Mouse (Mus musculus): ENCODE results near the gene Ttc41. TPM values are rescaled to one million over a fixed set of nuclear protein-coding genes. Genes with fewer than 3 reads are reported as not detected.
"Not testable (repeated sequence)": the region's sequence is repeated elsewhere in the genome, so short reads cannot be mapped to it uniquely, and the experiment has no call there.

Gene Ttc41
- 2.0 and 2.2 TPM in 2 replicates for total RNA-seq (2014; rRNA removed)
- 1.4 and 1.5 TPM in 2 replicates for polyA plus RNA-seq (2015; fragmentation: Nextera tagmentation; extraction: Ambion mirVana)

DNA sequence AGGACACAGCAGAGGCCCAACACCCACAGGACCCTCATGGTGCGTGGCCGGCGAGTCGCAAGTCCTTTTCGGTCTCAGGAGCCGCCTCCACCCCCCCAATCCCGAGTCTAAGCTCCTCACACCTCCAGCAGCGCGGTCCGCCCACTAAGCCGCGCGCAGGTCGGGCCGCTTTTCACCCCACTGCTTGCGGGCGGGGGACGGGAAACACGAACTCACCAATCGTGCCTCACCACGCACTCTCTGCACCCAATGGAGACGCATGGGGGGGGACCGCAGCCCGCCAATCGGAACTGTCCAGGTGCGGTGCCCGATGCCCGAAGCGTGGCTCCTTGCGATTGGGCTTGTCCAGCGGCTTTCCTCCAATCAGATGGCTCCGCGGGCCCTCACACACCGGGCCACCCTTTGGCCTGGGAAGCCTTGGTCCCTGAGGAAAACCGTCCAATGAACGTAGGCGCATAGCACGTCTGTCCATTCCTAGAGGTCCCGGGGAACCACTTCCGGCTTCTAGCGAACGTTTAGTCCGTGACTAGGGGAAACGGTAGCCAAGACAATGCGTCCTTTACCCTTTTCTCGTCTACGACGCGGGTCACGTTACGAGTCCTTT, at the start of gene Ttc41, which contains the start of gene Hsp90b1:
Gene Ttc41, plus strand, starts transcription at position 494 of the 604 bp plus-strand sequence.
Gene Hsp90b1, minus strand, starts transcription at position 192 of the 604 bp plus-strand sequence.
- H3K4me3 ChIP-seq (ENCODE audit: low read length): peak within 1 kb of the TSS; percentile 90
- peak within 1 kb of the TSS; percentile 95 for H3K27ac ChIP-seq
- ATAC-seq (peak; percentile 98), DNase-seq (ENCODE audit: low spot score) (peak; percentile 100)
- peak within 1 kb of the TSS; percentile 89 for H3K9ac ChIP-seq (replicated peaks; ENCODE audit: low read length)
- peak within 1 kb of the TSS; percentile 96 for H3K4me2 ChIP-seq (ENCODE audit: low read depth, low read length)
- WGBS: under 1% methylated on average over 51 of the region's 51 CpGs
- H3K9me3 ChIP-seq (ENCODE audit: low read length): no peaks in the 10 kb centered on the region
- TF ChIP-seq CTCF (IDR thresholded peaks at IDR 0.05; ENCODE audit: low read depth): no peak
- peaks cover 15% of the 10 kb centered on the region for H3K4me1 ChIP-seq (ENCODE audit: insufficient read depth, low read length)
- H3K27me3 ChIP-seq (ENCODE audit: insufficient read depth, low read length): no peaks in the 10 kb centered on the region
- H3K36me3 ChIP-seq (ENCODE audit: insufficient read depth, low read length): peaks cover 27% of the 10 kb centered on the region; the same call in 1 of the 2 replicates

DNA sequence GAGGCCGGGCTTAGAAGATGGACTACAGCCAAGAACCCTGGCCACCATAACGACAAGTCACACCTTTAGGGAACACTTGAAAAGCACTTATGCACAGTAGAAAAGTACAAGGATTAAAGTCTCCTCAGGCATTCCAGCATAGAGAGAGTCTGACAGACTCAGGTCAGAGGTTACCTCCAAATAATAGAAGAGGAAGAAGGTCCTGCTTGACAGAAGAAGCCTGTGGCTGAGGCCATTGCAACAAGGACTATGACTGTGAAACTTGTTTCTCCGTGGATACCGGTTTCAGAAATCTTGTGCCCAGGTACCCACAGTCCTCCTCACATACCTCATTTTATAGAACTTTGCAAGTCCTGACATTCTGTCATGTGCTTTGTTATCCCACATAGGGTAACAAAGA, 35.1 kb upstream of the Ttc41 start:
- WGBS: 78% methylated on average over 4 of the region's 4 CpGs
- not testable (repeated sequence) for H3K9ac ChIP-seq (replicated peaks; ENCODE audit: low read length); H3K4me3 ChIP-seq (ENCODE audit: low read length); H3K36me3 ChIP-seq (ENCODE audit: insufficient read depth, low read length); H3K9me3 ChIP-seq (ENCODE audit: low read length); DNase-seq (ENCODE audit: low spot score); H3K4me2 ChIP-seq (ENCODE audit: low read depth, low read length); H3K27ac ChIP-seq; H3K4me1 ChIP-seq (ENCODE audit: insufficient read depth, low read length); ATAC-seq; H3K27me3 ChIP-seq (ENCODE audit: insufficient read depth, low read length)

DNA sequence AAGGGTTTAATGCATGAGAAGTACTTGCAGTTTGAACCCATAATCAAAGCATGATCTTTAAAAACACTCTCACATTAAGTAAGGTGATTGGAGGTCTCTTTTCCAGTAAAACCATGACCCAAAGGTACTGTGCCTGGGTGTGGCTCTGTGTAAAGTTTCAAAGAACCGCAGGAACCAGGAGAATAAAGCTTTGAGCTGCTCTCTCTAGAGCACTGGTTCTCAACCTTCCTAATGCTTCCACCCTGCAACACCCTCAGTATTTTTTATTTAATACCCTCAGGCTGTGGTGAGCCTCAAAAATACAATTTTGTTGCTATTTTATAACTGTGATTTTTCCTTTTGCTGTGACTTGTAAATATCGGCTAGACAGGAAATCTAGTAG, 20.8 kb upstream of the Ttc41 start:
- 29% methylated on average over 2 of the region's 2 CpGs for WGBS

DNA sequence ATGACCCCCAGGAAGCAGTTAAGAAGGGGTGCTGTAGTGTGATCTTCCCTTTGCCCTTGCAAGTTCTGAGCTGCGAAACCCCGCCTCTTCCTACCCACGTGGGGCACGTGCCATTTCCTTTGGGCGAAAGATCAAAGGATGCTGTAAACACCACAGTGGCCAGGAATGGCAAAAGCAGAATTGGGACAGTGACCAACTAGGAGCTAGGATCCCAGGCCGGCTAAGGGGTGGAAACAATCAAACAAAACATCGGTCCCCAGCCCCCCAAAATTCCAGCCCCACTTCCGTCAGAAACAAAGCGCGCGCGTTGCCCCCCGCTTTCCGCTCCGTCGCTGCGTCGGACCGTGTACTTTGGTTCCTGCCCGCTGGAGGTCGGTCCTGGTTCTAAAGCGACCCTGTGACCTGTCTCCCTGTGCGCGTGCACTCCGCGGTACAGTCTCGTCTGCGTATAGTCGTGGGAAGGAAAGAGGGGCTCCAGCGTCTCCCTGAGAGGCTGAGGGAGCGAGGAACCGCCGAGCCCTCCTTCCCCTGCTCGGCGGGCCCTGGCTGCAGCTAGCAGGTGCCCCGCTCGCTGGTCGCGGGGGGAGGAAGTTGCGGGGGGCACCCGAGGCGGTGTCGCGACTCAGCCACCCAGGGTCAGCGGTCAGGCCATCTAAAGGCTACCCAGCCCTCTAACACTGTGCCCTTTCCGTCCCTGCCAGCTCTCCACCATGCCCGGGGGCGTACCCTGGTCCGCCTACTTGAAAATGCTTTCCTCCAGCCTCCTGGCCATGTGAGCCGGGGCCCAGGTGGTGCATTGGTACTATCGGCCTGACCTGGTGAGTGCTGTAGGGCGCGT, 20.2 kb upstream of the Ttc41 start:
- under 1% methylated on average over 51 of the region's 53 CpGs for WGBS
- peak overlapping the region; percentile 42 for H3K4me3 ChIP-seq (ENCODE audit: low read length)
- TF ChIP-seq CTCF (IDR thresholded peaks at IDR 0.05; ENCODE audit: low read depth): peak; percentile 29
- peak overlapping the region; percentile 66 for H3K4me2 ChIP-seq (ENCODE audit: low read depth, low read length)
- H3K36me3 ChIP-seq (ENCODE audit: insufficient read depth, low read length); H3K9me3 ChIP-seq (ENCODE audit: low read length); H3K4me1 ChIP-seq (ENCODE audit: insufficient read depth, low read length); H3K27me3 ChIP-seq (ENCODE audit: insufficient read depth, low read length): not testable (repeated sequence)
- peak; percentile 97 for ATAC-seq
- H3K9ac ChIP-seq (replicated peaks; ENCODE audit: low read length): peak overlapping the region; percentile 56
- DNase-seq (ENCODE audit: low spot score): peak; percentile 84
- peak overlapping the region; percentile 57 for H3K27ac ChIP-seq

More for the DNA sequence above, 20.8 kb upstream of the Ttc41 start:
- H3K4me3 ChIP-seq (ENCODE audit: low read length): peak overlapping the region; percentile 42
- not testable (repeated sequence) for H3K4me1 ChIP-seq (ENCODE audit: insufficient read depth, low read length); DNase-seq (ENCODE audit: low spot score); H3K9me3 ChIP-seq (ENCODE audit: low read length); H3K36me3 ChIP-seq (ENCODE audit: insufficient read depth, low read length); H3K27me3 ChIP-seq (ENCODE audit: insufficient read depth, low read length)
- ATAC-seq: peak; percentile 66
- H3K9ac ChIP-seq (replicated peaks; ENCODE audit: low read length): peak overlapping the region; percentile 56; the same call in 1 of the 2 replicates
- H3K4me2 ChIP-seq (ENCODE audit: low read depth, low read length): peak overlapping the region; percentile 66
- peak overlapping the region; percentile 57; the same call in 1 of the 2 replicates for H3K27ac ChIP-seq

DNA sequence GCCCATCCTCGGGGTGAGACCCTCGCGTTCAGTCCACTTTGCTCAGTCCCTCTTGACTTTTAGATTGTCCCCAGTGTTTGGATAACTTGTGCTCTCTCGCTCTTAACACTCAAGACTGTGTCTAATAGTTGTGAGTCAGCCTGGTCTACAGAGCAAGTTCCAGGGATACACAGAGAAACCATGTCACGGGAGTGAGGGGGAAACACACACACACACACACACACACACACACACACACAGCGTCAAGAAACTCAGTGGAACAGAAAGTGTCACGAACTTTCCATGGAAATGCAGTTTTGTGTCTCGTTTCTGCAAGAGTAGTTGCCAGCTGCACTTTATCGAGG, 19.6 kb upstream of the Ttc41 start:
- 22% methylated on average over 9 of the region's 9 CpGs for WGBS

DNA sequence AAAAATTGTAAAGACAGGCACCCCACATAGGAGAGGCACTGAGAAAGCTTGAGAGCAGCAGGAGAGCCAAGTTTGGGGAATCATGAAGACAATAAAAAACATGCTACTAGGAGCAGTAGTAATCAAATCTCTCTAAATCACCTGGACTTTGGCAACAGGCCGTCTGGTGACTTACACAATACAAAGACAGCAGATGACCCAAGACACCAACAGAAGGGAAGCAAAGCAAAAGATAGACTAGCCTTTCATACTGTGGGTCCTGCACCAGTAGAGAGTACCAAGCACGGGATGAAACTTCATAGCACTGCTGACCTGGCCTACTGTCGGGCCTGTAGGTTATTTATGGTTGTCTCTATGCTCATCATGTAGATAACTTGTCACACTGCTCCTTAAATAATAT, 5.4 kb upstream of the Ttc41 start:
- Histone ChIP-seq H3K36me3 (ENCODE audit: insufficient read depth, low read length) (peaks cover 54% of the 10 kb centered on the region), H3K27me3 (ENCODE audit: insufficient read depth, low read length) (no peaks in the 10 kb centered on the region), H3K4me3 (ENCODE audit: low read length) (no peak overlapping the region), H3K9ac (replicated peaks; ENCODE audit: low read length) (no peak overlapping the region), H3K4me1 (ENCODE audit: insufficient read depth, low read length) (peaks cover 15% of the 10 kb centered on the region), H3K4me2 (ENCODE audit: low read depth, low read length) (no peak overlapping the region), H3K9me3 (ENCODE audit: low read length) (no peaks in the 10 kb centered on the region), H3K27ac (no peak overlapping the region)
- DNase-seq (ENCODE audit: low spot score) (no peak), ATAC-seq (no peak)
- no peak for TF ChIP-seq CTCF (IDR thresholded peaks at IDR 0.05; ENCODE audit: low read depth)
- 72% methylated on average over 3 of the region's 3 CpGs for WGBS

More for the DNA sequence above, 19.6 kb upstream of the Ttc41 start:
- not testable (repeated sequence) for H3K27ac ChIP-seq; H3K27me3 ChIP-seq (ENCODE audit: insufficient read depth, low read length); H3K4me1 ChIP-seq (ENCODE audit: insufficient read depth, low read length); H3K36me3 ChIP-seq (ENCODE audit: insufficient read depth, low read length); H3K9me3 ChIP-seq (ENCODE audit: low read length); DNase-seq (ENCODE audit: low spot score)
- Histone ChIP-seq H3K9ac (replicated peaks; ENCODE audit: low read length) (peak overlapping the region; percentile 56), H3K4me2 (ENCODE audit: low read depth, low read length) (peak overlapping the region; percentile 66), H3K4me3 (ENCODE audit: low read length) (peak overlapping the region; percentile 42)
- peak; percentile 4; the same call in 1 of the 2 replicates for ATAC-seq

DNA sequence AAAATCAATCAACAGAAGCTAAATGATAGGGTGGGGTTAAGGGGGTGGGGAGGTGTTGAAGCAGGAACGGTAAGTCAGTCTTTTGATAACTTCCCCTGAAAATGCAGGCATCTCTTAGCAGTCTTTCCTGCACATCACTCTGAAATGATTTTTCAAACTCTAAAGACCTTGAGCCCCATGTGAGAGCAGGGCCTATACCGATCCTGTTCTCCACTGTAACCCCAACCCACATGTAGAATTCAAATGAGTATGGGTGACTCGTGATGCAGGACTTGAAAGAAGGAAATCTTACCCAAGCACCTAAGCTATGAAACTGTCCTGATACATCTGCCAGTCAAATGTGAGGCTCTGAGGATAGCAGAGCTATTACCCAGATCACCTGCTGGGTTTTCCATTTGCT, 4.6 kb upstream of the Ttc41 start:
- Histone ChIP-seq H3K4me1 (ENCODE audit: insufficient read depth, low read length) (peaks cover 15% of the 10 kb centered on the region), H3K9me3 (ENCODE audit: low read length) (no peaks in the 10 kb centered on the region), H3K27ac (no peak overlapping the region), H3K9ac (replicated peaks; ENCODE audit: low read length) (no peak overlapping the region), H3K4me3 (ENCODE audit: low read length) (no peak overlapping the region), H3K27me3 (ENCODE audit: insufficient read depth, low read length) (no peaks in the 10 kb centered on the region), H3K4me2 (ENCODE audit: low read depth, low read length) (no peak overlapping the region), H3K36me3 (ENCODE audit: insufficient read depth, low read length) (peaks cover 47% of the 10 kb centered on the region)
- no peak for DNase-seq (ENCODE audit: low spot score)
- ATAC-seq: no peak
- TF ChIP-seq CTCF (IDR thresholded peaks at IDR 0.05; ENCODE audit: low read depth): no peak
- 59% methylated on average over 3 of the region's 3 CpGs for WGBS
